Mouse (Mus musculus) spleen, adult 2 months (tissue): ENCODE data around the gene Ip6k2. TPM values are rescaled to one million over a fixed set of nuclear protein-coding genes. Genes with fewer than 3 reads are reported as not detected.

ENCODE experiments used
- DNase-seq, 2 experiments: peaks; one replicate each; pipeline versions ENCODE4 v3.0.0 to v3.0.0-alpha.2; 2012 to 2021; ENCODE audit warnings: low spot score in 2 of 2, low read depth in 1 of 2
- H3K27ac ChIP-seq: fragments of 200-500 bp; 2 replicates; pipeline ENCODE4 v1.5.1; 2012; ENCODE audit warnings: low read length, inconsistent platforms; ENCODE audit not compliant: insufficient read depth
- H3K27me3 ChIP-seq: fragments of 200-500 bp; 2 replicates; pipeline ENCODE4 v1.6.1; 2012; ENCODE audit warnings: mild to moderate bottlenecking, moderate library complexity, low read length, inconsistent platforms; ENCODE audit not compliant: control insufficient read depth, insufficient read depth
- H3K36me3 ChIP-seq: fragments of 200-500 bp; 2 replicates; pipeline ENCODE4 v1.6.1; 2012; ENCODE audit warnings: mild to moderate bottlenecking, low read length, inconsistent platforms; ENCODE audit not compliant: control insufficient read depth, insufficient read depth
- H3K4me1 ChIP-seq: fragments of 200-500 bp; 2 replicates; pipeline ENCODE4 v1.6.1; 2011; ENCODE audit warnings: inconsistent platforms; ENCODE audit not compliant: control insufficient read depth, insufficient read depth, insufficient read length
- H3K4me3 ChIP-seq: fragments of 200-500 bp; 2 replicates; pipeline ENCODE4 v1.5.1; 2011; ENCODE audit warnings: mild to moderate bottlenecking, inconsistent platforms; ENCODE audit not compliant: insufficient read depth, insufficient read length; ENCODE audit errors: extremely low read depth
- CTCF ChIP-seq: fragments of 200-500 bp; IDR thresholded peaks from 2 replicates; pipeline ENCODE4 v1.5.1; 2011; ENCODE audit warnings: mild to moderate bottlenecking, inconsistent platforms; ENCODE audit not compliant: insufficient read depth, insufficient read length, insufficient replicate concordance; ENCODE audit errors: extremely low read depth
- POLR2A ChIP-seq: fragments of 200-500 bp; IDR thresholded peaks from 2 replicates; pipeline ENCODE4 v1.6.1; 2011; ENCODE audit warnings: low read depth, low read length, inconsistent platforms
- WGBS: fragments of 180-500 bp; shearing (Covaris S2); methylation state at CpG from one replicate; pipeline ENCODE4 v1.1.7; 2018; 5-methylcytosine and 5-hydroxymethylcytosine counted together
- polyA plus RNA-seq: library from polyadenylated mRNA; depleted of rRNA; stranded (reverse); fragments of >200 nt; gene quantifications from 2 replicates; pipeline ENCODE4 v1.2.3, GENCODE M21; 2012

The Ip6k2 gene
- polyA plus RNA-seq, 1 experiment, result 35.9 TPM

- Histone ChIP-seq H3K4me3 (no peak overlapping the region), H3K36me3 (peaks cover 27% of the 10 kb centered on the region), H3K27me3 (no peaks in the 10 kb centered on the region), H3K4me1 (peaks cover 11% of the 10 kb centered on the region; the same call in 1 of the 2 replicates), H3K27ac (no peak overlapping the region)
- TF ChIP-seq CTCF (no peak), POLR2A (no peak)
- no peak for DNase-seq
- 88% methylated on average over 5 of the region's 5 CpGs for WGBS
Observed at GRCm38 (mm10) chr9:108810516-108810915, 26.9 kb downstream of the Ip6k2 start.

GRCm38 (mm10) chr9:108815557-108815956 is 32.0 kb downstream of the Ip6k2 start:
- DNase-seq, result no peak
- H3K4me1 ChIP-seq, result no peaks in the 10 kb centered on the region
- no peak overlapping the region for H3K27ac ChIP-seq
- no peaks in the 10 kb centered on the region for H3K27me3 ChIP-seq
- WGBS, result 89% methylated on average over 7 of the region's 7 CpGs
- no peak for TF ChIP-seq CTCF
- TF ChIP-seq POLR2A, result no peak
- peaks cover 25% of the 10 kb centered on the region for H3K36me3 ChIP-seq
- no peak overlapping the region for H3K4me3 ChIP-seq

GRCm38 (mm10) chr9:108819495-108819894 is 35.9 kb downstream of the Ip6k2 start:
- H3K4me3 ChIP-seq, result no peak overlapping the region
- peaks cover 14% of the 10 kb centered on the region for H3K36me3 ChIP-seq
- peaks cover 6% of the 10 kb centered on the region for H3K27me3 ChIP-seq
- DNase-seq, result no peak
- no peaks in the 10 kb centered on the region for H3K4me1 ChIP-seq
- peak; percentile 36; the same call in 1 of the 2 replicates for TF ChIP-seq CTCF
- TF ChIP-seq POLR2A, result no peak
- WGBS, result 54% methylated on average over 3 of the region's 3 CpGs
- H3K27ac ChIP-seq, result no peak overlapping the region

GRCm38 (mm10) chr9:108820077-108820476 is 36.5 kb downstream of the Ip6k2 start:
- WGBS, result 61% methylated on average over 5 of the region's 5 CpGs
- peaks cover 9% of the 10 kb centered on the region for H3K36me3 ChIP-seq
- peaks cover 6% of the 10 kb centered on the region for H3K27me3 ChIP-seq
- no peak for DNase-seq
- no peaks in the 10 kb centered on the region for H3K4me1 ChIP-seq
- H3K4me3 ChIP-seq, result no peak overlapping the region
- TF ChIP-seq CTCF (no peak), POLR2A (no peak)
- no peak overlapping the region for H3K27ac ChIP-seq

DNA sequence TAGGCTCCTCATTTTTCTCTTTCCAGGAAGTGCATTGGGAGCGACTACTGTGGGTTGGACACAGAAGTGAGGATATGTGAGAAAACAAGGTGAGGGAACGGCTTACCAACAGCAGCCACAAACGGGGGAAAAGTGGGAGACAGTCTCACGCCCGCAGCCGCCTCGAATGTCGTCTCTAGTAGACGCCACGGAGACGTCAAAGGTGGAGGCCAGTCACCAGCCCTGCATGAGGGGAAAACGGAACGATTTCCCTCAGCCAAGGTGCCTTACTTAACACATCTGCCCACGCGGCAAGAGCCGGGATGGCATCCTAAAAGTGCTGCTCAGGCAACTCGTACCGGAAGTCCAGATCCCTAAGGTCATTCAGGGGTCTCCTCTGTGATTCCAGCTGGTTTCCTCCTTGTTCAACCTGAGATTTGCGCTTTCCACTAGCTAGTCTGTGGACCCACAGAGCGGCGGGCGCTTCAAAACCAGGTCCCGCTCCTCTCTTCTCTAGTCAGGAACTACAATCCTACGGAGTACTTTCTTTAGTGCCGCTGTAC is 40.6 kb downstream of the Ip6k2 start:
- TF ChIP-seq POLR2A, result no peak
- no peak for TF ChIP-seq CTCF
- Histone ChIP-seq H3K27ac (no peak overlapping the region), H3K36me3 (no peaks in the 10 kb centered on the region), H3K27me3 (peaks cover 17% of the 10 kb centered on the region), H3K4me1 (peaks cover 4% of the 10 kb centered on the region; the same call in 1 of the 2 replicates), H3K4me3 (no peak overlapping the region)
- WGBS, result 13% methylated on average over 25 of the region's 25 CpGs
- DNase-seq, result no peak

- Histone ChIP-seq H3K27ac (no peak overlapping the region), H3K4me3 (no peak overlapping the region), H3K27me3 (peaks cover 17% of the 10 kb centered on the region), H3K4me1 (peaks cover 4% of the 10 kb centered on the region; the same call in 1 of the 2 replicates), H3K36me3 (no peaks in the 10 kb centered on the region)
- TF ChIP-seq POLR2A, result no peak
- no peak for TF ChIP-seq CTCF
- DNase-seq, result no peak
- WGBS, result 14% methylated on average over 31 of the region's 31 CpGs
Observed at GRCm38 (mm10) chr9:108824755-108825413, 41.3 kb downstream of the Ip6k2 start.
